ENCODE assay signal across 26 mouse cellular contexts in genomic region chr7:29912172-29912571, GRCm38 (mm10).
"Had no signal": no experiment of that assay in that cellular context is flagged by ENCODE, and none has a peak within 500 bp of the region (broad histone marks: within the 10 kb centered on the region; RNA-seq: fewer than 3 reads in every experiment).

No protein-coding gene starts in this region.

- ATAC-seq: hindbrain, embryonic 16.5 days; intestine, embryonic 16.5 days had no signal

- H3K9me3 ChIP-seq: hindbrain, embryonic 12.5 days; limb, embryonic 10.5 days; liver, embryonic 15.5 days had no signal

- DNase-seq: gastrocnemius, adult 2 months; gastrocnemius, postnatal 10 days; gastrocnemius, postnatal 25 days; heart, postnatal 10 days; heart, postnatal 4 days; kidney, adult 11 months; kidney, adult 2 months; kidney, adult 9 months; kidney, postnatal 14 days; kidney, postnatal 36 days; liver; liver, embryonic 13.5 days had no signal

- H3K4me2 ChIP-seq: heart, embryonic 12.5 days; hindbrain, embryonic 12.5 days; hindbrain, embryonic 14.5 days; kidney, embryonic 15.5 days; limb, embryonic 12.5 days; liver, embryonic 11.5 days; liver, embryonic 13.5 days; liver, embryonic 15.5 days had no signal

- H3K27me3 ChIP-seq: heart, embryonic 12.5 days; hindbrain, embryonic 12.5 days; kidney, embryonic 15.5 days; limb, embryonic 12.5 days; liver, embryonic 13.5 days; liver, embryonic 15.5 days had no signal

- H3K4me3 ChIP-seq: gastrocnemius, adult 2 months; heart, embryonic 10.5 days; heart, embryonic 12.5 days; hindbrain, embryonic 10.5 days; hindbrain, embryonic 12.5 days; kidney, embryonic 15.5 days; left cerebral cortex, adult 2 months; limb, embryonic 10.5 days; limb, embryonic 12.5 days; liver, embryonic 13.5 days; liver, embryonic 15.5 days had no signal

- H3K9ac ChIP-seq: heart, embryonic 12.5 days; hindbrain, embryonic 12.5 days; hindbrain, embryonic 14.5 days; kidney, embryonic 15.5 days; limb, embryonic 12.5 days; liver, embryonic 13.5 days; liver, embryonic 15.5 days had no signal

- H3K27ac ChIP-seq: gastrocnemius, adult 2 months; heart, embryonic 10.5 days; hindbrain, embryonic 10.5 days; hindbrain, embryonic 12.5 days; hindbrain, embryonic 14.5 days; kidney, embryonic 15.5 days; kidney, postnatal 0 days; left cerebral cortex, adult 2 months; limb, embryonic 10.5 days; limb, embryonic 12.5 days; liver, embryonic 13.5 days; liver, embryonic 15.5 days had no signal
